Mouse (Mus musculus): ENCODE measurements around the gene Phf5a. TPM values are rescaled to one million over a fixed set of nuclear protein-coding genes. Genes with fewer than 3 reads are reported as not detected.

Gene Phf5a
- total RNA-seq, 1 experiment from 2014 or later: 42.9 TPM

GRCm38 (mm10) chr15:81889175-81889574, 17.5 kb upstream of the Phf5a start:
- ATAC-seq (ENCODE audit: extremely low read depth, insufficient number of reproducible peaks, low FRiP score, poor library complexity, severe bottlenecking): no peak

GRCm38 (mm10) chr15:81886795-81887550, 15.3 kb upstream of the Phf5a start:
- ATAC-seq (ENCODE audit: extremely low read depth, insufficient number of reproducible peaks, low FRiP score, poor library complexity, severe bottlenecking): no peak

- no peak for ATAC-seq (ENCODE audit: extremely low read depth, insufficient number of reproducible peaks, low FRiP score, poor library complexity, severe bottlenecking)
These were observed 13.8 kb upstream of the Phf5a start for GRCm38 (mm10) chr15:81885418-81885934.

- no peak for ATAC-seq (ENCODE audit: extremely low read depth, insufficient number of reproducible peaks, low FRiP score, poor library complexity, severe bottlenecking)
These were observed 10.6 kb upstream of the Phf5a start for GRCm38 (mm10) chr15:81882348-81882747.

GRCm38 (mm10) chr15:81879531-81880401, 8.1 kb upstream of the Phf5a start:
- ATAC-seq (ENCODE audit: extremely low read depth, insufficient number of reproducible peaks, low FRiP score, poor library complexity, severe bottlenecking): no peak

GRCm38 (mm10) chr15:81872262-81873136, 788 bp upstream of the Phf5a start, which contains the start of gene Aco2:
Aco2 (plus strand) TSS chr15:81872309.
- peak; percentile 91 for ATAC-seq (ENCODE audit: extremely low read depth, insufficient number of reproducible peaks, low FRiP score, poor library complexity, severe bottlenecking)

GRCm38 (mm10) chr15:81869985-81870384, 1.7 kb downstream of the Phf5a start:
- ATAC-seq (ENCODE audit: extremely low read depth, insufficient number of reproducible peaks, low FRiP score, poor library complexity, severe bottlenecking): no peak

GRCm38 (mm10) chr15:81864238-81864637, 7.5 kb downstream of the Phf5a start:
- ATAC-seq (ENCODE audit: extremely low read depth, insufficient number of reproducible peaks, low FRiP score, poor library complexity, severe bottlenecking): no peak

GRCm38 (mm10) chr15:81860471-81861135, 11.1 kb downstream of the Phf5a start:
- ATAC-seq (ENCODE audit: extremely low read depth, insufficient number of reproducible peaks, low FRiP score, poor library complexity, severe bottlenecking): no peak

- ATAC-seq (ENCODE audit: extremely low read depth, insufficient number of reproducible peaks, low FRiP score, poor library complexity, severe bottlenecking): peak; percentile 69
These were observed 12.1 kb downstream of the Phf5a start for GRCm38 (mm10) chr15:81859330-81860255.

- no peak for ATAC-seq (ENCODE audit: extremely low read depth, insufficient number of reproducible peaks, low FRiP score, poor library complexity, severe bottlenecking)
These were observed 13.0 kb downstream of the Phf5a start, which contains the start of gene Tob2 for GRCm38 (mm10) chr15:81858517-81859329. Tob2 (minus strand) TSS chr15:81858796.

GRCm38 (mm10) chr15:81858138-81858516, 13.6 kb downstream of the Phf5a start:
- ATAC-seq (ENCODE audit: extremely low read depth, insufficient number of reproducible peaks, low FRiP score, poor library complexity, severe bottlenecking): peak; percentile 43

- ATAC-seq (ENCODE audit: extremely low read depth, insufficient number of reproducible peaks, low FRiP score, poor library complexity, severe bottlenecking): no peak
These were observed 14.0 kb downstream of the Phf5a start for GRCm38 (mm10) chr15:81857724-81858116.

- no peak for ATAC-seq (ENCODE audit: extremely low read depth, insufficient number of reproducible peaks, low FRiP score, poor library complexity, severe bottlenecking)
These were observed 14.6 kb downstream of the Phf5a start for GRCm38 (mm10) chr15:81856938-81857723.

GRCm38 (mm10) chr15:81856030-81856790, 15.5 kb downstream of the Phf5a start:
- ATAC-seq (ENCODE audit: extremely low read depth, insufficient number of reproducible peaks, low FRiP score, poor library complexity, severe bottlenecking): peak; percentile 63
